Mouse (Mus musculus): ENCODE measurements at regions not wholly inside any gene's neighbourhood (a gene's known extent, or its start where the extent isn't known, plus 50 kb on each side); places are given as distances from the start of the nearest gene placed in this dataset.

- ATAC-seq (replicated peaks; ENCODE audit: insufficient number of reproducible peaks, low FRiP score, low TSS enrichment, poor library complexity, severe bottlenecking) = no peak
These were observed 71.9 kb upstream of the Gm47985 start for GRCm38 (mm10) chr1:151110412-151110811.

DNA sequence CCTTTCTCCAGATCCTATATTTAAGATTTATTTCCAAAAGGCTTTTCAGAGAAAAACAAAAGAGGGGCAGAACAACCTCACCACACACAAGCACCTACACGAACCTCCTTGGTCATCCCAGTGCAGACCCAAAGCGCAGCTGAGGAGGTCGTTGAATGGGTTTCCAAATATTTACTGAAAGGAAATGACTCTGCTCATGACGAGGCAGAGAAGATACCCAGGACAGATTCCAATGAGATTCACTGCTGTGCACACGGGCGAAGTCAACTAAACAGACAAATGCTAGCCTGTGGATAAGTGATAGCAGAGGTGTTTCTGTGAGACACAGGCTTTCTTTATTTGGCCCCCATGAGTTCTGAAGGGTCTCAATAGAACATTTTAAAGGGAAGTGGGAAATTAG, 70.7 kb upstream of the Gm47985 start:
- ATAC-seq (replicated peaks; ENCODE audit: insufficient number of reproducible peaks, low FRiP score, low TSS enrichment, poor library complexity, severe bottlenecking) = no peak

GRCm38 (mm10) chr1:151112390-151112789, 69.9 kb upstream of the Gm47985 start:
- no peak for ATAC-seq (replicated peaks; ENCODE audit: insufficient number of reproducible peaks, low FRiP score, low TSS enrichment, poor library complexity, severe bottlenecking)

- ATAC-seq (replicated peaks; ENCODE audit: insufficient number of reproducible peaks, low FRiP score, low TSS enrichment, poor library complexity, severe bottlenecking) = no peak
These were observed 69.1 kb upstream of the Gm47985 start for GRCm38 (mm10) chr1:151113199-151113598.

DNA sequence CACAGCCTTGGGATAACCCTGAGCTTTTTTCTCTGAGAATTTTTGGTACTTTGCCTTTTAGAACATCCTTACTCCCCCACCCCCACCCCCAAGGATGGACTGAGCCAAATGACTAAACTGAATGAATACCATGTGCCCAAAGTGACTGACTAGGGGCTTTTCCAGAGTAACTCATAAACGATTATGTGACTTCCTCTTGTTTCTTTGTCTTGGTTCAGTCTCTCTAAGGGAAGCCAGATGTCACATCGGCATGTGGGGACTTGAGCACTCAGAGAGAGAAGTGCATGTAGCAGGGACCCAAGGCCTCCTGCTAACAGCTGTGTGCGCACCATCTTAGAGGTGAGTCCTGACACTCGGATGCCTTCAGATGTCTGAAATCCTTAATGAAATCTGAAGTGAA, 63.8 kb upstream of the Gm47985 start:
- ATAC-seq (replicated peaks; ENCODE audit: insufficient number of reproducible peaks, low FRiP score, low TSS enrichment, poor library complexity, severe bottlenecking) = no peak

- no peak for ATAC-seq (replicated peaks; ENCODE audit: insufficient number of reproducible peaks, low FRiP score, low TSS enrichment, poor library complexity, severe bottlenecking)
These were observed 63.4 kb upstream of the Gm47985 start for GRCm38 (mm10) chr1:151118982-151119381.

GRCm38 (mm10) chr1:151119566-151119965, 62.8 kb upstream of the Gm47985 start:
- no peak for ATAC-seq (replicated peaks; ENCODE audit: insufficient number of reproducible peaks, low FRiP score, low TSS enrichment, poor library complexity, severe bottlenecking)

GRCm38 (mm10) chr1:151121686-151122085, 60.7 kb upstream of the Gm47985 start:
- ATAC-seq (replicated peaks; ENCODE audit: insufficient number of reproducible peaks, low FRiP score, low TSS enrichment, poor library complexity, severe bottlenecking) = no peak

GRCm38 (mm10) chr1:151123964-151124363, 58.4 kb upstream of the Gm47985 start:
- ATAC-seq (replicated peaks; ENCODE audit: insufficient number of reproducible peaks, low FRiP score, low TSS enrichment, poor library complexity, severe bottlenecking) = no peak

DNA sequence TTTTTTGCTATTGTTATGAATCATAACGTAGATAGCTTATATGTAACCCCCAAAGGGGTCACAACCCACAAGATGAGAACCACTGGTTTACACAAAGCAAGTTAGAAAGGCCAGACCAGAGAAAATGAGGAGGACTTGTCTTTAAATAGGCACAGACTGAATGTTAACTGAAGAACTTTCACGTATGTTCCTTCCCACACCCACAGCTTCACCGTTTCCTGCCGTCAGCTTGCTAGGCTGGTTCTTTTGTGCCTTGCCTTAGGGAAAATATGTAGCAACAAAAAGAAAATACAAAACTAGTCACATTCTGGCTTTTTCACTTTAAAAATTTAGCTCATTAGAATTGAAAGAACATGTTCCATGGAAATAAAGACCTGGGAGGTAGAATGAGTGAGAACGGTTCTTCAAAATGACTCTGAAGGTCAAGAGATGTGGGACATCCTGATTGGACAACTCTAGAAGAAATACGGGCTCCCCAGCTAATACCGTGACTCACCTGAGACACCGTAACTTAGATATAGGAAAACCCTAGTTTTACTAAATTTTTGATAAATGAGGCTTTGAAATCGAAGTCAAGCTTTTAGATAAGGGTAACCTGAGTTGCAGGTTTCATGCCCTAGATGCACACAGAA, 57.2 kb upstream of the Gm47985 start:
- no peak for ATAC-seq (replicated peaks; ENCODE audit: insufficient number of reproducible peaks, low FRiP score, low TSS enrichment, poor library complexity, severe bottlenecking)

DNA sequence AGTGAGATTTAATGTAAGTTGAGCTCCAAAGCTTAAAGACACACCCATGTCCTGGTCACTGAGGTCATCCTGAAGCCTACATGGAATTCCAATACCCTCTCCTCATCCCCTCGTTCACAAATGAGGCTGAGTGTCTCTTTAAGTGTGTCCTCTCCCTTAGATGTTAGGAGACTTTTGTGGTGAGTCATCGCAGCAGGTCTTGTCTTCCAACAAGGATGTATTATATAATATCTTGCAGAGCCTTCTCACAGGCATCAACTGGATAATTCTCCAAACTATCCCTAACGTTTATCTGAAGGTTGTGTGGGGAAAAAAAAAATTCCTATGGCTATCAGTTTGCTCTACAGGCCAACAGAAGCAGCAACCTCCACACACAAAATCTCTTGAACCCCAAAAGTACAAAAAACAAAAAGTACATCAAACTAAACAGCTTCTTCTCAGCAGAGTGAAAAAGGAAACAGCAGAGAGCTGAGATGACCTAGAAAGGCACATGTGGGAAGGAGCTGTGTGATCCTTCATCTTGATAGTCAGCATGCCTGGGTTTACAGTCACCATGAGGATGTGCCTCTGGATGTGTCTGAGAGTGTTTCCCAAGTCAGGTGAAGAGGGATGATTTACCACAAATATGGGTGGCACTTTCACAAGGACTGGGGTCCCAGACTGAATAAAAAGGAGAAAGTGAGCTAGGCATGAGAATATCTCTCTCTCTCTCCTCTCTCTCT, 56.4 kb upstream of the Gm47985 start:
- no peak for ATAC-seq (replicated peaks; ENCODE audit: insufficient number of reproducible peaks, low FRiP score, low TSS enrichment, poor library complexity, severe bottlenecking)

- no peak for ATAC-seq (replicated peaks; ENCODE audit: insufficient number of reproducible peaks, low FRiP score, low TSS enrichment, poor library complexity, severe bottlenecking)
These were observed 55.6 kb upstream of the Gm47985 start for GRCm38 (mm10) chr1:151126756-151127155.

GRCm38 (mm10) chr1:151128005-151128404, 54.3 kb upstream of the Gm47985 start:
- no peak for ATAC-seq (replicated peaks; ENCODE audit: insufficient number of reproducible peaks, low FRiP score, low TSS enrichment, poor library complexity, severe bottlenecking)

- no peak for ATAC-seq (replicated peaks; ENCODE audit: insufficient number of reproducible peaks, low FRiP score, low TSS enrichment, poor library complexity, severe bottlenecking)
These were observed 53.4 kb upstream of the Gm47985 start for GRCm38 (mm10) chr1:151128955-151129354.

GRCm38 (mm10) chr1:151130036-151130435, 52.3 kb upstream of the Gm47985 start:
- no peak for ATAC-seq (replicated peaks; ENCODE audit: insufficient number of reproducible peaks, low FRiP score, low TSS enrichment, poor library complexity, severe bottlenecking)

DNA sequence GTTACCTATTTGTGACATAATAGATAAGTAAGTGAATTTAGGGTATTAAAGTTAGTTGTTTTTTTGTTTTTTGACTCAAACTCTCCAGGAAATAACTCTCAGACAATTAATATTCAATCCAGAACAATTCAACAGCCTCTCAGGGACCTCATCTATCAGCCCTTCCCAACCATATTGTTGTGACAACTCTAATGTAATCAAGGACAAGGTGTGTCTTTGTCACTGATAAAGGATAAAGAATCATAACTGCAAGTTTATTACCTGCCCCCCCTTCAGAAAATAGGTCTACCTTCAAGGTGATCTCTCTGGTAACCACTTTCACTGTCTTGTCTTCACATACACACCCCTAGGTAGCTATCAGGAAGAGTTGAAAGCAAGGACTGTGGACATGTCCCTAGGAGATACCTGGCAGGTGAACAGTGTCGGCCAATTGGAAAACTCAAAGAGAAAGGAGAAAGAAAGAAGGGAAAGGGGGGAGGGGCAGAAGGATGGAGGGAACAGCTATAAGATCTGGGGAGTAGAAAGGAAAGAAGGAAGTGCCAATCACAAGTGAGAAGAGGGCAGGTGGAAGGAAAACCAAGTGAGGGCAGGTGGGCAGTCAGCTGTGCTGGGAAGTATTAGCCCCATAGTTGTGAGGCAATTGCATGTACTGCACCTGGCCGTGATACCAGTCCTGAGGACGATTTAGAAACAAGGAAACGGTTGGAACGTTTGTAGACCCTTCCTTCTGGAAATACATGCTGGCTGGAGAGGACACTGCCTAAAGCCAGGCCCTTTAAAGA, 51.3 kb upstream of the Gm47985 start:
- ATAC-seq (replicated peaks; ENCODE audit: insufficient number of reproducible peaks, low FRiP score, low TSS enrichment, poor library complexity, severe bottlenecking) = no peak

- ATAC-seq (replicated peaks; ENCODE audit: insufficient number of reproducible peaks, low FRiP score, low TSS enrichment, poor library complexity, severe bottlenecking) = no peak
These were observed 50.6 kb upstream of the Gm47985 start for GRCm38 (mm10) chr1:151131627-151132284.
